Mouse (Mus musculus) mesoderm, embryonic 11.5 days (tissue): ENCODE results near the gene Gm6525.

Experiments used
- DNase-seq: peaks from one replicate; pipeline ENCODE4 v3.0.0-alpha.2; 2012; ENCODE audit warnings: low read depth, low spot score

Gm6525 gene

GRCm38 (mm10) chr3:84211340-84211875 lies 37.5 kb downstream of the Gm6525 start:
- no peak for DNase-seq

- DNase-seq = no peak
Measured at GRCm38 (mm10) chr3:84214501-84214900, 40.6 kb downstream of the Gm6525 start.

GRCm38 (mm10) chr3:84215253-84215652 lies 41.3 kb downstream of the Gm6525 start:
- DNase-seq = no peak

DNA sequence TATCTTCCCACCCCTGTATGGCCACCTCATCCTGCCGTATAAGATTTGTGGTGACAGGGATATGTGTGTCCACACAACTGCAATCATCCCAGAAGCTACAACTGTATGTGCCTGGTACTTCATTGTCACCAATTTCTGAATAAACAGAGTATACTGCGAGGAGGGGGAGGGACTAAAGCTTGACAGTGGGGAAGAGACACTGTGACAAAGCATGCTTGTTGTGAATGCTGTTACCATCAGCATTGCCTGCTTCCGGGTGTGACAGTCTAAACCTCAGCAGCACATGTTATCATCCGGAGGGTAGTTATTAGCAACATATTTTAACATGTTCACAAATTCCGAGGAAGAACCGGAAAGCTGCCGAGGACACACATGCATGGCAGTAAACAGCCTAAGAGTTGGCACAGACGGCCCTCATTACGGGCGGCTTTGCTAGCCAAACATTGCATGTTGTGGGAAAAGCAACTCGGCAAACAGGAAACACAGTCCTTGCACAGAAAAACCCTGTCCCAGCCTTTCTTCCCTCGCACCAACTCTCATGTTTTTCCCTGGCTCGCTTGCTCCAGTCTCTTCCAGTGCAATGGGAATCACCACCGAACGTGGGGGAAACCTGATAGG lies 41.9 kb downstream of the Gm6525 start:
- no peak for DNase-seq

GRCm38 (mm10) chr3:84217118-84217960 lies 43.4 kb downstream of the Gm6525 start:
- DNase-seq = no peak

- DNase-seq = no peak
Measured at GRCm38 (mm10) chr3:84217961-84218351, 44.1 kb downstream of the Gm6525 start.

- DNase-seq = no peak
Measured at GRCm38 (mm10) chr3:84218498-84218897, 44.6 kb downstream of the Gm6525 start.

GRCm38 (mm10) chr3:84219166-84219710 lies 45.3 kb downstream of the Gm6525 start:
- no peak for DNase-seq

- peak; percentile 72 for DNase-seq
Measured at GRCm38 (mm10) chr3:84219720-84220273, 45.9 kb downstream of the Gm6525 start.

DNA sequence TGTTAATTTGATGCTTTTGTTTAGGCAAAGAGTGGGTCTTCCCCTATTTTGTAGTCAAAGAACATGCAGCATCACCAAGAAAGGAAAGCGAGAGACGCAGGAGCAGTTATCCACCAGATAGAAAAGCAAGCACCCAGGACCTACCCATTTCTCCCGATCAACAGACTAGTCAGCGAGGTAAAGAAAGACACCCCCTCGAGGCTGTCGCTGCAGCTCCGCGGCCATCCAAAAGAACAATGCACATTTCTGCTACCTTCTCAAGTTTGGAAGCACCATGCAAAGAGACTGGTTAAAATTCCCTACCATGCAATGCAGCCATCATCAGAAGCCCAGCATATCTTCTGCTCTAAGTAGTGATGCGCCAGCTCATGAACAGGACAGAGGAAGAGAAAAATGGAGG lies 46.4 kb downstream of the Gm6525 start:
- no peak for DNase-seq

DNA sequence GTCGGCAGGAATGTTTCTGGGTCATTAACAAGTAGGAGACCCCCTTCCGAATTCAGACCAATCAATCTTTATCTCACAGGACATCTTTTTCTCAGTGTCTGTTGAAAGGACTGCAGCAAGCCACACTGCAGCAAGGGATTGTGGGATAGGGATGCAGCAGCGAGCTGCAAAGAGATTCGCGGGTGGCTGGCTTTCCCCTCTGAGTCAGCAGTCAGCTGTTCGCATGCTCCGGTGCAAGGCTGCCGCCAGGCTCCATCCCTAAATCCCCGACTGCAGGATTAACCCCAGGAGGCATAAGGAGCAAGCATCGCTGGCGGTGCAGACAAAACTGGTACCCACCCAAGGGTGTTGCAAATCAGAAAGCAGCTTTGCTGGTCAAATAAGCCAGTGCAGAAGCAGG lies 46.8 kb downstream of the Gm6525 start:
- peak; percentile 79 for DNase-seq
